Mouse (Mus musculus) E14TG2a.4 (cell line): ENCODE measurements around the gene Ppp1r14d.

Source experiments
- CTCF ChIP-seq: conservative IDR thresholded peaks from 2 replicates; pipeline ENCODE4 v1.5.1; 2014; ENCODE audit warnings: low read length
- NANOG ChIP-seq: IDR thresholded peaks from 2 replicates; pipeline ENCODE4 v1.6.1; 2014; ENCODE audit warnings: borderline replicate concordance, low read length, mixed read lengths
- POU5F1 ChIP-seq: IDR thresholded peaks from 2 replicates; pipeline ENCODE4 v1.6.1; 2014; ENCODE audit warnings: low read length, borderline replicate concordance

GRCm38 (mm10) chr2:119261326-119261725 lies 31.6 kb upstream of the Ppp1r14d start:
- TF ChIP-seq NANOG = no peak
- no peak for TF ChIP-seq CTCF
- no peak for TF ChIP-seq POU5F1
